Mouse (Mus musculus) cortical plate, adult 2 months (tissue): ENCODE measurements around the gene Vmn2r102.

Source experiments
- CTCF ChIP-seq: fragments of 200-500 bp; IDR thresholded peaks from 2 replicates; pipeline ENCODE4 v1.5.1; 2011; ENCODE audit warnings: mild to moderate bottlenecking, control low read depth, low read length; ENCODE audit not compliant: insufficient read depth; ENCODE audit errors: extremely low read depth
- POLR2A ChIP-seq: fragments of 200-500 bp; IDR thresholded peaks from 2 replicates; pipeline ENCODE4 v1.6.1; 2011; ENCODE audit warnings: mild to moderate bottlenecking, low read length, control low read depth; ENCODE audit not compliant: insufficient read depth; ENCODE audit errors: extremely low read depth

GRCm38 (mm10) chr17:19658447-19658846, 1.7 kb upstream of the Vmn2r102 start:
- TF ChIP-seq CTCF: no peak
- TF ChIP-seq POLR2A: no peak
